Mouse (Mus musculus) hindlimb bud, embryonic 11.5 days (tissue): Measurements from ENCODE around the gene Rhox2f.
"Not testable (repeated sequence)": the region's sequence is repeated elsewhere in the genome, so short reads cannot be mapped to it uniquely, and the experiment has no call there.

Experiments
- DNase-seq: peaks from one replicate; pipeline ENCODE4 v3.0.0-alpha.2; 2012; ENCODE audit warnings: low read depth, low spot score; ENCODE audit errors: extremely low spot score

The Rhox2f gene

DNA sequence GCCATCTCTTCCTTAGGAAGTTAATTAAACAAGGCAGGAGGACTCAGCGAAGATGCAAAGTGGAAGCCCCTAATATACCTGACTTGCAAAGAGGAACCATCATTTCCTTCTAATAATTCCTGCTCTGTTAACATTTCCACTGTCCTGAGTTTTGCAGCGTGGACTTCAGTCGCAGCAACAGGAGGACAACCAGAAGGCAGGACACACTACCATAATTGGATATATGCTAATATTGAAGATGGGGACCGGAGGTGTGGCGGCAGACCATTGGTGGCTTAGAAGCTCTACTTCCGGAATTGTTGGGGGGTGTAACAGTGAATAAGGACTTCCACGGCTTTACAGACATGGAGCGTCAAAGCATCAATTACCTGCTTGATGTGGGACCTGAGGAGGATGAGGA, at the start of gene Rhox2f:
Gene Rhox2f, plus strand, starts transcription at position 301 of the 400 bp plus-strand sequence.
- not testable (repeated sequence) for DNase-seq

DNA sequence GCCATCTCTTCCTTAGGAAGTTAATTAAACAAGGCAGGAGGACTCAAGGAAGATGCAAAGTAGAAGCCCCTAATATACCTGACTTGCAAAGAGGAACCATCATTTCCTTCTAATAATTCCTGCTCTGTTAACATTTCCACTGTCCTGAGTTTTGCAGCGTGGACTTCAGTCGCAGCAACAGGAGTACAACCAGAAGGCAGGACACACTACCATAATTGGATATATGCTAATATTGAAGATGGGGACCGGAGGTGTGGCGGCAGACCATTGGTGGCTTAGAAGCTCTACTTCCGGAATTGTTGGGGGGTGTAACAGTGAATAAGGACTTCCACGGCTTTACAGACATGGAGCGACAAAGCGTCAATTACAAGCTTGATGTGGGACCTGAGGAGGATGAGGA, 41.1 kb upstream of the Rhox2f start, which contains the start of gene Rhox2e:
Gene Rhox2e, plus strand, starts transcription at position 301 of the 400 bp plus-strand sequence.
- not testable (repeated sequence) for DNase-seq

DNA sequence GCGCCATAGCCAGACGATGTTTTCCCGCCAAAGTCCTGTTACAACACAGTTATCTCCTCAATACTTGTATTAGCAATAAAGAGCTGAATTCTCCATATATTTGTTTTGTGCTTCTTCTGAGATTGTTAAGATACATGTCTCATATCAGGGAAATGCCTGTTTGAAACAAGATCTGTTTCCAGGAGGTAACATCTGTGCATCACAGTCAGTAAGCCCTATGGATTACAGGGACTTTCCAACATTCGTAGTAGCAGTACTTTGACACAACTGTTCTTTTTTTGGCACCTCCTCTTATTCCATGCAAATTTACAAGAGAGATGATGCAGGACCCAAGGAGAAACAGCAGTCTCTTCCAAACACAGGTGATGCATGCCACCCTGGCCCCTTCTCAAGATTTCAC, 29.5 kb upstream of the Rhox2f start, which contains the start of gene Rhox3e:
Gene Rhox3e, plus strand, starts transcription at position 301 of the 400 bp plus-strand sequence.
- DNase-seq, result not testable (repeated sequence)

DNA sequence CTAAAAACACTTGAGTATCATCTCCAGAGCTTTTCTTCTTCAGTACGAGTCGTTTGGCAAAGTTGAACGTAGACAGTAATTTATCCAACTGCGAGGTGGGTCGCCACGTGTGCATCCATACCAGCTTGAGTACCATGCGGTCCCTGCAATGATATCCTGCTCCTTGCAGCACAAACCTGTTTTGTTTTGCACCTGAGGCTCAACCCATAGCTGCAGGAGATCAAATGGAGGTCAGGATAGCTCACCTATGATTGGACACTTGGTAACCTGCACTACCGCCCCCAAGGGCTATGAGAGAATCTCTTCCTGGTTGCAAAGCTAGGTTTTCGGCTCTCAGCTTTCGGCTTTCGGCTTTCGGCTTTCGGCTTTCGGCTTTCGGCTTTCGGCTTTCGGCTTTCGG, 14.1 kb upstream of the Rhox2f start, which contains the start of gene Rhox4e:
Gene Rhox4e, plus strand, starts transcription at position 301 of the 400 bp plus-strand sequence.
- not testable (repeated sequence) for DNase-seq

DNA sequence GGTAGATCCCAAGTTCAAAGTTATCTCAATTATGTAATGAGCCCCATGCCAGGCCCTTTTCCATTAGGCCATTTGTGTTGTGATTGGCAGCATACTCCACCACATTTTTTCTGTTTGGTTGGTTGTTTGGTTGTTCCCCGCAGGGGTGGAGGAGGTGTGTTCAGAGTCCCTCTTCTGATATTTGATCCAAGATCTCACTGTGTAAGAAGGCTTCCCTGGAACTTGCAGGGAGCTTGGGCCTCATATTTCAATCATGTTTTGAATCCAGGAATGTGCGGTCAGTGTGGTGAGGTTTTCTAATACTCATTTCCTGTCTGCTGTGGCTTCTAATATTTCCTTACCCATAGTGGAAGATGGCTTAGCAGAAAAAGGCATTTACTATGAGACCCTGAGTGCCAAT, 1.4 kb downstream of the Rhox2f start:
- DNase-seq, result not testable (repeated sequence)

DNA sequence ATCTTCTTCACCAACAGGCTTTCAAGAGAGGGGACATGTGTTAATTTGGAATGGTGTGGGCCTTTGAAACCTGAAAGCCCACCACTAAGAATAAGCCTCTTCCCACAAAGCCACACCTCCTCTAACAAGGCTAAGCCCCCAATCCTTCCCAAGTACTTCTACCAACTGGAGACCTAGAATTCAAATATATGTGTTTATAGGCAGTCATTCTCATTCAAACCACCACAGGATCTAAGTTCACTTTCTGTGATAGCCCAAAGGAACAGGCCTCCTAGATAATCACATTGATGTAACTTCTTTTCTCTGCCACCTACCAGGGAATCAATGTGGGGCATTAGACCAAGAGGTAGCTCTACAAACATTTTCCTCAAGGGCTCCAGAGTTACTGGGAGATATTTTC, 9.5 kb downstream of the Rhox2f start, which contains the start of gene Rhox3f:
Gene Rhox3f, plus strand, starts transcription at position 301 of the 400 bp plus-strand sequence.
- DNase-seq, result not testable (repeated sequence)

DNA sequence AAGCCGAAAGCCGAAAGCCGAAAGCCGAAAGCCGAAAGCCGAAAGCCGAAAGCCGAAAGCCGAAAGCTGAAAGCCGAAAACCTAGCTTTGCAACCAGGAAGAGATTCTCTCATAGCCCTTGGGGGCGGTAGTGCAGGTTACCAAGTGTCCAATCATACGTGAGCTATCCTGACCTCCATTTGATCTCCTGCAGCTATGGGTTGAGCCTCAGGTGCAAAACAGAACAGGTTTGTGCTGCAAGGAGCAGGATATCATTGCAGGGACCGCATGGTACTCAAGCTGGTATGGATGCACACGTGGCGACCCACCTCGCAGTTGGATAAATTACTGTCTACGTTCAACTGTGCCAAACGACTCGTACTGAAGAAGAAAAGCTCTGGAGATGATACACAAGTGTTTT, 36.4 kb downstream of the Rhox2f start, which contains the start of gene Rhox4f:
Gene Rhox4f, minus strand, starts transcription at position 101 of the 400 bp plus-strand sequence.
- not testable (repeated sequence) for DNase-seq
